Mouse (Mus musculus): Measurements from ENCODE around the gene Etv6.

DNA sequence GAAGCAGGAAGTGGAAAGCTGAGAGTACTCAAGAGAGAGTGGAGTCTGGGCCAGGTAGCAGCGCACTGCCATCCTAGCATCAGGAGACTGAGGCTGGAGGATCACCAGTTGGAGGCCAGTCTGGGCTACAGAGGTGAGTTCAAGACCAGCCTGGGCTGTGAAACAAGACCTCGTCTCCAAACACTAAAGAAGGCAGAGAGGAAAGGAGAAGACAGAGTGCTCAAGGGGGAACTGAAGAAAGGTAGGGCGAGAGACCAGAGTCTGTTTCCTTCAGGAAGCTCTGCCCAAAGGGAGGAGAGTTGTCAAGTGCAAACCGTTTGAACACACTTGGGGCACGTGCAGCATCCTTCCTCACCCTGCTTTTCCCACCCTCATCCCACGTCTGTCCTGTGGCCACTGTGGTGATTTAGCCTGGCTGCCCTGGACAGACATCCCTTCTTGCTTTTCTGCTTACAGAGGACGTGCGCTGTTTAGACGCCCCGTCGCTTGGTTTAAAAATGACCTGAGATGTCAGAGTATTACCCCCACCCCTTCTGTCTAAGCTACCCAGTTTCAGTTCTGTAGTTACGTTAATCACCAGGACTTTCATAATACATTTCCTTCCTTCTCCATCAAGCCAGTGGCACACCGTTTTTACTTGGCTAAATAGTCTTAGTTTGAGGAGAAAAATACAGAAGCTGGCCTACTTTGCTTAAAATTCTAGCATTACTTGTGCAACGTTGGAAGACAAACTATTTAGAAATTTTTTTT, 79.9 kb downstream of the Etv6 start:
- TF ChIP-seq CTCF (IDR thresholded peaks at IDR 0.05; ENCODE audit: borderline replicate concordance, extremely low read depth, insufficient read depth, insufficient read length) (no peak), POLR2A (IDR thresholded peaks at IDR 0.05; ENCODE audit: borderline replicate concordance, extremely low read depth, insufficient read depth, insufficient read length, poor library complexity, severe bottlenecking) (no peak)
